Mouse (Mus musculus): ENCODE results near the gene Dlg1. TPM values are rescaled to one million over a fixed set of nuclear protein-coding genes. Genes with fewer than 3 reads are reported as not detected.

Gene Dlg1
- total and polyA plus RNA-seq, 3 experiments, result 11.2 to 109 (median 60.7) TPM

DNA sequence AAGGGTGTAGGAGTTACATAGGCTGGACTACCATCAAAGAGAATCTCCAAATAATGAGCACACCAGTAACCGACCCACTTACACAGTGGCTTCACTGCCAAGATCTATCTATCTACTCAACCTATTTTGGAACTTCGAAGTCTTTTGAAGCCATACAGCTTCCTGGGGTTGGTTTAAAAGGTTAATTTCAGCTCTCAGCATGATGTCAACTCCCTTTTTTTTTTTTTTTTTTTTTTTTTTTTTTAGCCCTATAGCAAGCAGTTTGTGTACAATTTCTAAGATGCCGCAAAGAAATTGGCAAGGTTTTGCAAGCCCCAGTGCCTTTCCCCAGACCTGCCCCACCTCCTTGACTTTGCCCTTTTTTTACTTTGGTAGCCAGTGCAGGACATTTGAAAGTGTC lies 202.0 kb downstream of the Dlg1 start:
- DNase-seq (ENCODE audit: low spot score) (no peak), ATAC-seq (ENCODE audit: extremely low read depth, insufficient number of reproducible peaks, low FRiP score, poor library complexity, severe bottlenecking) (no peak)
- TF ChIP-seq GATA1 (IDR thresholded peaks at IDR 0.05; ENCODE audit: borderline replicate concordance, low read length) (no peak), TAL1 (conservative IDR thresholded peaks at IDR 0.05; ENCODE audit: low read depth, low read length) (no peak), GATA2 (IDR thresholded peaks at IDR 0.05; ENCODE audit: borderline replicate concordance, low read depth, low read length) (no peak), POLR2AphosphoS5 (IDR thresholded peaks at IDR 0.05; ENCODE audit: insufficient replicate concordance, low read depth, low read length) (no peak), CTCF (IDR thresholded peaks at IDR 0.05; ENCODE audit: low read depth, low read length) (no peak)
- Histone ChIP-seq H3K9me3 (replicated peaks) (no peaks in the 10 kb centered on the region), H3K27me3 (ENCODE audit: insufficient read depth, low read length) (no peaks in the 10 kb centered on the region), H3K4me3 (ENCODE audit: low read depth, low read length) (no peak overlapping the region), H3K36me3 (replicated peaks) (peaks cover 73% of the 10 kb centered on the region), H3K4me1 (ENCODE audit: insufficient read depth, low read depth, low read length) (no peaks in the 10 kb centered on the region)

DNA sequence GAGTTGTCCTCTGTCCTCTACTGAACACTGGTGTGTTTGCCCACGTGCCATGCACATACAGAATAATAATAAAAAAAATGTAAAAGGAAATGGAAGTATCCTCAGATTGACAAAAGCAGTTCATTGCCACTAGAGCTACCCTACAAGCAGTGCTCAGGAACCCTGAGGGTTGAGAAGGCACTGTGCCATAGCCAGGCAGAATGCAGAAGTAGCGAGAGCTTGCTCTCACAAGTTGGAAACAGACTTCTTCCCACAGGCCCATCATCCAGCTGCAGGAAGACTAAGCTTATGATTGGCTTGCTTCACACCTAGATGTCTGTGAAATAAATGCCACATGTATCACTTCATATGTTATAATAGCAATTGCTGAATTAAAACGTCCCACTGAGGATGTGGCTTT lies 203.7 kb downstream of the Dlg1 start:
- DNase-seq (ENCODE audit: low spot score) (no peak), ATAC-seq (ENCODE audit: extremely low read depth, insufficient number of reproducible peaks, low FRiP score, poor library complexity, severe bottlenecking) (no peak)
- peaks cover 75% of the 10 kb centered on the region for H3K36me3 ChIP-seq (replicated peaks)
- H3K4me1 ChIP-seq (ENCODE audit: insufficient read depth, low read depth, low read length), result no peaks in the 10 kb centered on the region
- TF ChIP-seq GATA1 (IDR thresholded peaks at IDR 0.05; ENCODE audit: borderline replicate concordance, low read length), result no peak
- TF ChIP-seq CTCF (IDR thresholded peaks at IDR 0.05; ENCODE audit: low read depth, low read length), result no peak
- TF ChIP-seq TAL1 (conservative IDR thresholded peaks at IDR 0.05; ENCODE audit: low read depth, low read length), result no peak
- TF ChIP-seq GATA2 (IDR thresholded peaks at IDR 0.05; ENCODE audit: borderline replicate concordance, low read depth, low read length), result no peak
- no peak for TF ChIP-seq POLR2AphosphoS5 (IDR thresholded peaks at IDR 0.05; ENCODE audit: insufficient replicate concordance, low read depth, low read length)
- no peaks in the 10 kb centered on the region for H3K9me3 ChIP-seq (replicated peaks)
- no peaks in the 10 kb centered on the region for H3K27me3 ChIP-seq (ENCODE audit: insufficient read depth, low read length)
- no peak overlapping the region for H3K4me3 ChIP-seq (ENCODE audit: low read depth, low read length)

DNA sequence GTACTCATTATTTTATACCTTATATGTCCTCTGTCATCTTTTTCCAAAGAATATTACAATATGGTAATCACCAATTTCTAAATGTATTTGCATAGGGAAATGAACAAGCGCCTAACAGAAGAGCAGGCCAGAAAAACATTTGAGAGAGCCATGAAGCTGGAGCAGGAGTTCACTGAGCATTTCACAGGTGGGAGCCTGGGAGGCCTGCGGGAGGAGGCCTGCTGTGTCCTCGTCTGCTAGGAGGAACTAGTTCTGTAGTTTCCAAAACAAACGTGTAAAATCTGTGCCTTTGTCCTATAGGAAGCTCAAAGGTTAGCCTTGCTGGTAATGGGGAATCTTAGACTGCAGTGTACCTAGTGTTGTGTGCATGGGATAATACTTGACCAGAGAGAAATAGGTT lies 204.5 kb downstream of the Dlg1 start:
- no peak overlapping the region for H3K4me3 ChIP-seq (ENCODE audit: low read depth, low read length)
- DNase-seq (ENCODE audit: low spot score) (no peak), ATAC-seq (ENCODE audit: extremely low read depth, insufficient number of reproducible peaks, low FRiP score, poor library complexity, severe bottlenecking) (no peak)
- TF ChIP-seq TAL1 (conservative IDR thresholded peaks at IDR 0.05; ENCODE audit: low read depth, low read length) (no peak), GATA2 (IDR thresholded peaks at IDR 0.05; ENCODE audit: borderline replicate concordance, low read depth, low read length) (no peak), POLR2AphosphoS5 (IDR thresholded peaks at IDR 0.05; ENCODE audit: insufficient replicate concordance, low read depth, low read length) (no peak), GATA1 (IDR thresholded peaks at IDR 0.05; ENCODE audit: borderline replicate concordance, low read length) (no peak), CTCF (IDR thresholded peaks at IDR 0.05; ENCODE audit: low read depth, low read length) (no peak)
- H3K4me1 ChIP-seq (ENCODE audit: insufficient read depth, low read depth, low read length), result no peaks in the 10 kb centered on the region
- no peaks in the 10 kb centered on the region for H3K27me3 ChIP-seq (ENCODE audit: insufficient read depth, low read length)
- H3K36me3 ChIP-seq (replicated peaks), result peaks cover 74% of the 10 kb centered on the region
- no peaks in the 10 kb centered on the region for H3K9me3 ChIP-seq (replicated peaks)

DNA sequence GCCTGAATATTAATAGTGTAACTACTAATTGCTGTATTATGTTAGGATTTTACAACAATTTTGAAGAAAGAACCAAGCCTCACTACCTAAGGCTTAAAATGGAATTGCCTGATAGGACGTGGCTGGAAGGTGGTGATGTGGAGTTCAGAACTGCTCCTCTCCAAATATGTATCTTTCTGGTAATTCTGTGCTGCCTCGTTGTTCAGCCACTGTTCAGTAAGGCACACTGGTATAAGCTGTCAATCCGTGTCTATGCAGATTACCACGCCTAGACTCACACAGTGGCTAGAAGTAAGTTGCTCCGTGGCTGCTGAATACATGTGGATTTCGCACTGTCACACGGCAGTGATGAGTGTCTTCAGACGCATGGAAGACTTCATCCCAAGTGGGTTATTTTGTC lies 210.5 kb downstream of the Dlg1 start:
- DNase-seq (ENCODE audit: low spot score) (no peak), ATAC-seq (ENCODE audit: extremely low read depth, insufficient number of reproducible peaks, low FRiP score, poor library complexity, severe bottlenecking) (no peak)
- Histone ChIP-seq H3K36me3 (replicated peaks) (peaks cover 54% of the 10 kb centered on the region), H3K4me1 (ENCODE audit: insufficient read depth, low read depth, low read length) (peaks cover 2% of the 10 kb centered on the region), H3K9me3 (replicated peaks) (no peaks in the 10 kb centered on the region), H3K4me3 (ENCODE audit: low read depth, low read length) (no peak overlapping the region), H3K27me3 (ENCODE audit: insufficient read depth, low read length) (peaks cover 3% of the 10 kb centered on the region; the same call in 1 of the 2 replicates)
- TF ChIP-seq GATA1 (IDR thresholded peaks at IDR 0.05; ENCODE audit: borderline replicate concordance, low read length) (no peak), CTCF (IDR thresholded peaks at IDR 0.05; ENCODE audit: low read depth, low read length) (no peak), TAL1 (conservative IDR thresholded peaks at IDR 0.05; ENCODE audit: low read depth, low read length) (no peak), POLR2AphosphoS5 (IDR thresholded peaks at IDR 0.05; ENCODE audit: insufficient replicate concordance, low read depth, low read length) (no peak), GATA2 (IDR thresholded peaks at IDR 0.05; ENCODE audit: borderline replicate concordance, low read depth, low read length) (no peak)

DNA sequence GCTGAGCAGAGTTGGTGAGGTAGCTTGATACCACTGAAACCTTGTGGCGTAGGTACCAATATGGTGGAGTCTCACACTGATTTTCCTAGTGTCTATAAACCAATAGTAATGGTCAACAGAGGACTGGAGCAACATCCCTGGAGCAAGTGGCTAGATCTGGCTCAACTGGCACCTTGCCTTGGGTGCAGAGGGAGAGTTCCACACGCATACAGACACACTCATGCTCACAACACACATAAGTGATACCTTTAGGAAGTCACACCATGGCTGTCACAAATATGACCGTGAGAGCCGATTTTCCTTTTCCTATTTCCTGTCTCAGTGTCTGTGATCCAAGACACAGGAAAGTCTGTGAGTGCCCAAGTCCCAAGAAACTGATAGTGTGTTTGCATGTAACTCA lies 212.1 kb downstream of the Dlg1 start:
- peaks cover 20% of the 10 kb centered on the region for H3K27me3 ChIP-seq (ENCODE audit: insufficient read depth, low read length)
- no peaks in the 10 kb centered on the region for H3K9me3 ChIP-seq (replicated peaks)
- TF ChIP-seq POLR2AphosphoS5 (IDR thresholded peaks at IDR 0.05; ENCODE audit: insufficient replicate concordance, low read depth, low read length), result no peak
- no peak for TF ChIP-seq CTCF (IDR thresholded peaks at IDR 0.05; ENCODE audit: low read depth, low read length)
- TF ChIP-seq GATA1 (IDR thresholded peaks at IDR 0.05; ENCODE audit: borderline replicate concordance, low read length), result no peak
- no peak for TF ChIP-seq GATA2 (IDR thresholded peaks at IDR 0.05; ENCODE audit: borderline replicate concordance, low read depth, low read length)
- TF ChIP-seq TAL1 (conservative IDR thresholded peaks at IDR 0.05; ENCODE audit: low read depth, low read length), result no peak
- H3K4me3 ChIP-seq (ENCODE audit: low read depth, low read length), result no peak overlapping the region
- no peak for ATAC-seq (ENCODE audit: extremely low read depth, insufficient number of reproducible peaks, low FRiP score, poor library complexity, severe bottlenecking)
- H3K4me1 ChIP-seq (ENCODE audit: insufficient read depth, low read depth, low read length), result peaks cover 2% of the 10 kb centered on the region
- H3K36me3 ChIP-seq (replicated peaks), result peaks cover 38% of the 10 kb centered on the region
- no peak for DNase-seq (ENCODE audit: low spot score)

DNA sequence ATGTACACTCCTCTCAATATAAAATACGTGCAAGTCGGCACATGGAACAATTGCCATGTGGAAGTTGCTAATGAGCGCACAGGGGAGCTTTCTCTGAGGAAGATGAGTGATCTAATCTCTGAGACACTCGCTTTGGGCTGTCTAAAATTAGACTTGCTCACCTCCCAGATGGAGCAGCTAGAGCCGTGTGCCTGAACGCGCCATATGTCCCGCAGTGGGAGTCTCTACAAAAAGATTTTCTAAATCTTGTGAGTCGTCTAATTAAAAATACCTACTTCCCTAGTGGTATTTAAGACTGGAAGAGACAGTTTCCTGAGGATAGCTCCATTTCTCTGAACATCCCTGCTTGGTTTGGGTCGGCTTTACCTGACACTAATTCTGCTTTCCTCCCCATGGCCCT lies 213.1 kb downstream of the Dlg1 start:
- Histone ChIP-seq H3K4me1 (ENCODE audit: insufficient read depth, low read depth, low read length) (peaks cover 2% of the 10 kb centered on the region), H3K36me3 (replicated peaks) (peaks cover 30% of the 10 kb centered on the region), H3K4me3 (ENCODE audit: low read depth, low read length) (no peak overlapping the region), H3K27me3 (ENCODE audit: insufficient read depth, low read length) (peaks cover 28% of the 10 kb centered on the region), H3K9me3 (replicated peaks) (no peaks in the 10 kb centered on the region)
- no peak for DNase-seq (ENCODE audit: low spot score)
- no peak for ATAC-seq (ENCODE audit: extremely low read depth, insufficient number of reproducible peaks, low FRiP score, poor library complexity, severe bottlenecking)
- TF ChIP-seq GATA1 (IDR thresholded peaks at IDR 0.05; ENCODE audit: borderline replicate concordance, low read length), result no peak
- TF ChIP-seq GATA2 (IDR thresholded peaks at IDR 0.05; ENCODE audit: borderline replicate concordance, low read depth, low read length), result no peak
- TF ChIP-seq TAL1 (conservative IDR thresholded peaks at IDR 0.05; ENCODE audit: low read depth, low read length), result no peak
- TF ChIP-seq POLR2AphosphoS5 (IDR thresholded peaks at IDR 0.05; ENCODE audit: insufficient replicate concordance, low read depth, low read length), result no peak
- no peak for TF ChIP-seq CTCF (IDR thresholded peaks at IDR 0.05; ENCODE audit: low read depth, low read length)
